Mouse (Mus musculus): ENCODE data around the gene Rasa3. TPM values are rescaled to one million over a fixed set of nuclear protein-coding genes. Genes with fewer than 3 reads are reported as not detected.

The Rasa3 gene
- polyA plus RNA-seq, 1 experiment from 2014 or later, result 11.4 TPM

DNA sequence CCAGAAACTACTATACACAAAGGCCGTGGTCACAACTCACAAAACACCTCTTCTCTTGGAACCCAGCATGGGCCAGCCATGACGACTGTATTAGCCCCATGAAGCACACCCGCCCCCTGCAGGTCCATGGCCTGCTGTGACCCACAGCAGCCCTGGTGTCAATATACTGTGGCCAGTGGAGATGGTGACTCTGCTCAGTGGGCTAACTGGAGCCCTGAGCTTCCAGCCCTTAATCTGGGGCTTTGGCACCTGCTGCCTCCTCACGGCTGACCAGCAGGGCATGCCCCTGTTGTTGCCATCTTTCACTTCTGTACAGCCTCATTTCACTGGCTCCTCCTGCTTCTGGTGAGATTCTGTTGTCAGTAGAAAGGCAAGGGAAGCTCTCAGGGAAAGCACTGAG is 4.2 kb downstream of the Rasa3 start:
- Histone ChIP-seq H3K36me3 (replicated peaks; ENCODE audit: insufficient read depth, low read length) (no peaks in the 10 kb centered on the region; the same call in 1 of the 2 replicates), H3K9me3 (ENCODE audit: low read length) (no peaks in the 10 kb centered on the region), H3K27me3 (ENCODE audit: insufficient read depth, low read length) (no peaks in the 10 kb centered on the region), H3K4me3 (ENCODE audit: low read depth, low read length) (no peak overlapping the region), H3K4me1 (ENCODE audit: insufficient read depth) (peaks cover 47% of the 10 kb centered on the region), H3K4me2 (ENCODE audit: low read depth, low read length) (peak overlapping the region; percentile 99; the same call in 1 of the 2 replicates), H3K9ac (replicated peaks) (no peak overlapping the region), H3K27ac (ENCODE audit: low read depth) (peak overlapping the region; percentile 87)
- ATAC-seq (no peak), DNase-seq (no peak)
- TF ChIP-seq EP300 (IDR thresholded peaks at IDR 0.05; ENCODE audit: low read depth), result no peak
- peak; percentile 38; the same call in 1 of the 2 replicates for TF ChIP-seq CTCF (IDR thresholded peaks at IDR 0.05; ENCODE audit: low read depth)
- WGBS (ENCODE audit: insufficient replicate concordance), result 59% methylated on average over 4 of the region's 4 CpGs

DNA sequence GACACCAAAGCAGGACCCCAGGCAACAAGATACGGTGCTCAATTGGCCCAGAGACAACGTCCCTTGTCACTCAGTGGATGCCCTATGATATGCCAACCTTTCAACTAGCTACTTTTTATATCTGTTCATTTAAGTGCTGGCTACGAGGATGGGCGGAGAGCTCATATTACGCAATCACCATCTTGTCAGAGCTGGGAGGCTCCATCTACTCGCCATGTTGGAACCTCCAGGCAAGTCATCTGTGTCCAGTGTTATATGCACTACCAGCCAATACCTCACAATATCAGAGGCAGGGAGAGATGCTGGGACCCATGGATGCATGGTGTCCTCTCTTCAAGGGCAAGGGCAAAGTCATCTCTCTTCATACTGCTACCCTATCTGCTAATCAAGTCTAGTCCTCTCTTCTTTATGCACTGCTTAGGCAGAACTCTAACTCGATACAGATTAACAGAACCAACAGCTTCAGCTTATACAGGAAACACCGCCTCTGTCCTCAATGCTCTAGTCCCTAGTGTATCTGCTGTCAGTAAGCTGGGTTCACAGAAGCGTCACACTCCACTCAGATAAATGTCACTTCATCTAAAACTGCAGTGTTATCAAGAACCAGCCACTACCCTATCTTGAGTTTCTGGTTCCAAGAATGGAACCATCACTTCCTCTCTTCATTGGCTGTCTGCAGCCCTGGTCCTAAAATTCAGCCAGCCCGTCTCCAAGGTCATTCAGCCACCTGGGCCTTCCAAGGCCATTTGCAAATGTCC is 6.0 kb downstream of the Rasa3 start:
- Histone ChIP-seq H3K4me1 (ENCODE audit: insufficient read depth) (peaks cover 41% of the 10 kb centered on the region), H3K9ac (replicated peaks) (no peak overlapping the region), H3K9me3 (ENCODE audit: low read length) (no peaks in the 10 kb centered on the region), H3K27me3 (ENCODE audit: insufficient read depth, low read length) (no peaks in the 10 kb centered on the region), H3K27ac (ENCODE audit: low read depth) (no peak overlapping the region), H3K36me3 (replicated peaks; ENCODE audit: insufficient read depth, low read length) (no peaks in the 10 kb centered on the region; the same call in 1 of the 2 replicates), H3K4me3 (ENCODE audit: low read depth, low read length) (no peak overlapping the region), H3K4me2 (ENCODE audit: low read depth, low read length) (peak overlapping the region; percentile 13; the same call in 1 of the 2 replicates)
- no peak for TF ChIP-seq EP300 (IDR thresholded peaks at IDR 0.05; ENCODE audit: low read depth)
- no peak for TF ChIP-seq CTCF (IDR thresholded peaks at IDR 0.05; ENCODE audit: low read depth)
- WGBS (ENCODE audit: insufficient replicate concordance), result 59% methylated on average over 10 of the region's 10 CpGs
- DNase-seq (no peak), ATAC-seq (no peak)

GRCm38 (mm10) chr8:13670011-13670471 is 7.4 kb downstream of the Rasa3 start:
- H3K27ac ChIP-seq (ENCODE audit: low read depth), result 0 out of 2 replicates have a peak overlapping the region, but pooled peaks have one; percentile 22
- 79% methylated on average over 17 of the region's 17 CpGs for WGBS (ENCODE audit: insufficient replicate concordance)

GRCm38 (mm10) chr8:13668367-13668766 is 9.0 kb downstream of the Rasa3 start:
- TF ChIP-seq CTCF (IDR thresholded peaks at IDR 0.05; ENCODE audit: low read depth) (no peak), EP300 (IDR thresholded peaks at IDR 0.05; ENCODE audit: low read depth) (no peak)
- H3K4me2 ChIP-seq (ENCODE audit: low read depth, low read length), result no peak overlapping the region
- H3K27me3 ChIP-seq (ENCODE audit: insufficient read depth, low read length), result no peaks in the 10 kb centered on the region
- ATAC-seq (peak; percentile 53), DNase-seq (no peak)
- H3K4me3 ChIP-seq (ENCODE audit: low read depth, low read length), result no peak overlapping the region
- H3K36me3 ChIP-seq (replicated peaks; ENCODE audit: insufficient read depth, low read length), result no peaks in the 10 kb centered on the region; the same call in 1 of the 2 replicates
- H3K27ac ChIP-seq (ENCODE audit: low read depth), result peak overlapping the region; percentile 52
- no peaks in the 10 kb centered on the region for H3K9me3 ChIP-seq (ENCODE audit: low read length)
- no peak overlapping the region for H3K9ac ChIP-seq (replicated peaks)
- WGBS (ENCODE audit: insufficient replicate concordance), result 74% methylated on average over 10 of the region's 10 CpGs
- peaks cover 24% of the 10 kb centered on the region for H3K4me1 ChIP-seq (ENCODE audit: insufficient read depth)

More at GRCm38 (mm10) chr8:13670011-13670471, 7.4 kb downstream of the Rasa3 start:
- H3K27me3 ChIP-seq (ENCODE audit: insufficient read depth, low read length), result no peaks in the 10 kb centered on the region
- no peak overlapping the region for H3K4me3 ChIP-seq (ENCODE audit: low read depth, low read length)
- H3K4me2 ChIP-seq (ENCODE audit: low read depth, low read length), result no peak overlapping the region
- no peaks in the 10 kb centered on the region; the same call in 1 of the 2 replicates for H3K36me3 ChIP-seq (replicated peaks; ENCODE audit: insufficient read depth, low read length)
- no peak for ATAC-seq
- no peak for DNase-seq
- H3K9ac ChIP-seq (replicated peaks), result no peak overlapping the region
- H3K9me3 ChIP-seq (ENCODE audit: low read length), result no peaks in the 10 kb centered on the region
- no peak for TF ChIP-seq EP300 (IDR thresholded peaks at IDR 0.05; ENCODE audit: low read depth)
- no peak for TF ChIP-seq CTCF (IDR thresholded peaks at IDR 0.05; ENCODE audit: low read depth)
- peaks cover 31% of the 10 kb centered on the region for H3K4me1 ChIP-seq (ENCODE audit: insufficient read depth)

DNA sequence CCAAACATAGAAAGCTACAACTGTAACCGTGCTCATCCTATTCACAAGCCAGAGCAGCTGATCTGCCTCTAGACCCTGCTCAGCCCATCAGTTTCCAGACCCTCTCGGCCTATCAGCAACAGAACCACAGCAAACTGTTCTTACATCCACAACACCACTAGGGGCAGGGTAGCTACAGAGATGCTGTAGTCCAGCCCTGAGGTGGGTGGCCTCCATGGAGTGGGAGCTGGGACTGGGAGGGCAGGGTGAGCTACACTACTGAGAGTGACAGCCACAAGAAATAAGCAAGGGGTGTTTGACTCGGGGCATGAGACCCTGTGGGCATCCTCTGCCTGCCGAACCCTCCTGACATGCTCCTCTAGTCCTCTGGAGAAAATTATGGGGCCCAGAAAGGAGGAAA is 9.5 kb downstream of the Rasa3 start:
- no peak for DNase-seq
- Histone ChIP-seq H3K36me3 (replicated peaks; ENCODE audit: insufficient read depth, low read length) (no peaks in the 10 kb centered on the region; the same call in 1 of the 2 replicates), H3K4me3 (ENCODE audit: low read depth, low read length) (no peak overlapping the region), H3K4me2 (ENCODE audit: low read depth, low read length) (no peak overlapping the region), H3K9me3 (ENCODE audit: low read length) (no peaks in the 10 kb centered on the region), H3K4me1 (ENCODE audit: insufficient read depth) (peaks cover 21% of the 10 kb centered on the region), H3K27me3 (ENCODE audit: insufficient read depth, low read length) (no peaks in the 10 kb centered on the region), H3K9ac (replicated peaks) (no peak overlapping the region), H3K27ac (ENCODE audit: low read depth) (peak overlapping the region; percentile 41; the same call in 1 of the 2 replicates)
- ATAC-seq, result no peak
- TF ChIP-seq EP300 (IDR thresholded peaks at IDR 0.05; ENCODE audit: low read depth) (no peak), CTCF (IDR thresholded peaks at IDR 0.05; ENCODE audit: low read depth) (peak; percentile 48)
- WGBS (ENCODE audit: insufficient replicate concordance), result 79% methylated on average over 4 of the region's 4 CpGs

- peaks cover 7% of the 10 kb centered on the region for H3K4me1 ChIP-seq (ENCODE audit: insufficient read depth)
Observed at GRCm38 (mm10) chr8:13665944-13666343, 11.5 kb downstream of the Rasa3 start.

More at GRCm38 (mm10) chr8:13665944-13666343, 11.5 kb downstream of the Rasa3 start:
- DNase-seq, result no peak
- Histone ChIP-seq H3K4me2 (ENCODE audit: low read depth, low read length) (no peak overlapping the region), H3K9ac (replicated peaks) (no peak overlapping the region), H3K27ac (ENCODE audit: low read depth) (no peak overlapping the region), H3K36me3 (replicated peaks; ENCODE audit: insufficient read depth, low read length) (no peaks in the 10 kb centered on the region), H3K9me3 (ENCODE audit: low read length) (no peaks in the 10 kb centered on the region), H3K27me3 (ENCODE audit: insufficient read depth, low read length) (no peaks in the 10 kb centered on the region), H3K4me3 (ENCODE audit: low read depth, low read length) (no peak overlapping the region)
- TF ChIP-seq EP300 (IDR thresholded peaks at IDR 0.05; ENCODE audit: low read depth) (no peak), CTCF (IDR thresholded peaks at IDR 0.05; ENCODE audit: low read depth) (no peak)
- WGBS (ENCODE audit: insufficient replicate concordance), result 39% methylated on average over 8 of the region's 8 CpGs
- ATAC-seq, result no peak; the same call in 1 of the 2 replicates
